Mouse (Mus musculus): ENCODE measurements around the gene Mob3a. TPM values are rescaled to one million over a fixed set of nuclear protein-coding genes. Genes with fewer than 3 reads are reported as not detected.
A peak's percentile ranks its signal among the peaks of the same experiment; 100 is the strongest.

Gene Mob3a
- total and polyA plus RNA-seq, 3 experiments: 56.9 to 84.2 (median 71.4) TPM

- H3K9ac ChIP-seq (ENCODE audit: insufficient read depth, low read depth): 0 out of 2 replicates have a peak overlapping the region, but pooled peaks have one; percentile 42
- H3K27me3 ChIP-seq (replicated peaks): no peaks in the 10 kb centered on the region
- dilution Hi-C loops (cut with MboI; ENCODE audit: extremely low pct_ligation_motif_present, extremely low pct_unique_long_range_greater_than_20kb, low sequenced_read_pairs) (no loop called here), in situ Hi-C loops (cut with MboI; ENCODE audit: low pct_ligation_motif_present, low pct_unique_long_range_greater_than_20kb, low sequenced_read_pairs) (no loop called here)
- peaks cover 8 to 35% of the 10 kb centered on the region in 2 experiments; a peak in 3 of 4 replicates for H3K4me1 ChIP-seq (ENCODE audit: control insufficient read depth in 1 of 2, insufficient read depth in 2 of 2)
- no peaks in the 10 kb centered on the region for H3K9me3 ChIP-seq (replicated peaks; ENCODE audit: low read length)
- DNase-seq (ENCODE audit: extremely low read depth): peak; percentile 78
- H3K4me2 ChIP-seq (ENCODE audit: insufficient read depth, low read depth, poor library complexity, severe bottlenecking): peak overlapping the region; percentile 63
- H3K4me3 ChIP-seq (replicated peaks in 1 of 3; ENCODE audit: low read depth in 2 of 3, low read length in 2 of 3, poor library complexity in 1 of 3): no peak overlapping the region
- peaks cover 0 to 5% of the 10 kb centered on the region in 2 experiments for H3K36me3 ChIP-seq (replicated peaks in 1 of 2; ENCODE audit: control insufficient read depth in 1 of 2, insufficient read depth in 1 of 2, low read length in 1 of 2)
- peaks cover 26% of the 10 kb centered on the region for H3K79me2 ChIP-seq (replicated peaks; ENCODE audit: control insufficient read depth, extremely low read depth, insufficient read depth, poor library complexity, severe bottlenecking)
- TF ChIP-seq BHLHE40 (IDR thresholded peaks at IDR 0.05; ENCODE audit: low read depth, low read length): no peak
- no peak for TF ChIP-seq CTCF (conservative IDR thresholded peaks at IDR 0.05 in 1 of 2, IDR thresholded peaks at IDR 0.05 in 1 of 2; ENCODE audit: low read depth in 2 of 2, low read length in 2 of 2)
- TF ChIP-seq ZMIZ1 (IDR thresholded peaks at IDR 0.05; ENCODE audit: low read depth, low read length): 0 out of 2 replicates have a peak, but pooled peaks have one; percentile 30
- no peak for TF ChIP-seq ZKSCAN1 (IDR thresholded peaks at IDR 0.05; ENCODE audit: borderline replicate concordance, low read depth, low read length)
- TF ChIP-seq USF2 (conservative IDR thresholded peaks at IDR 0.05; ENCODE audit: low read depth, low read length): no peak
- TF ChIP-seq ZC3H11A (IDR thresholded peaks at IDR 0.05; ENCODE audit: low read depth, low read length): no peak
- no peak for TF ChIP-seq MEF2A (IDR thresholded peaks at IDR 0.05; ENCODE audit: borderline replicate concordance, low read depth, low read length)
- no peak for TF ChIP-seq KAT2A (IDR thresholded peaks at IDR 0.05; ENCODE audit: insufficient replicate concordance, low read length)
- no peak for TF ChIP-seq CHD2 (IDR thresholded peaks at IDR 0.05; ENCODE audit: low read length)
- no peak for TF ChIP-seq RCOR1 (conservative IDR thresholded peaks at IDR 0.05; ENCODE audit: low read depth, low read length)
- no peak for TF ChIP-seq ETS1 (conservative IDR thresholded peaks at IDR 0.05; ENCODE audit: low read depth, low read length)
- TF ChIP-seq JUND (conservative IDR thresholded peaks at IDR 0.05; ENCODE audit: low read depth, low read length): no peak
- TF ChIP-seq USF1 (IDR thresholded peaks at IDR 0.05; ENCODE audit: low read depth, low read length): no peak
- no peak for TF ChIP-seq MYC (IDR thresholded peaks at IDR 0.05; ENCODE audit: low read depth, low read length)
- peak; percentile 52; the same call in 1 of the 2 replicates for TF ChIP-seq ELF1 (IDR thresholded peaks at IDR 0.05; ENCODE audit: low read depth, low read length)
- no peak for TF ChIP-seq NRF1 (IDR thresholded peaks at IDR 0.05; ENCODE audit: low read depth, low read length)
- no peak for TF ChIP-seq IRF4 (IDR thresholded peaks at IDR 0.05; ENCODE audit: low read depth, low read length)
- no peak for TF ChIP-seq GABPA (IDR thresholded peaks at IDR 0.05; ENCODE audit: insufficient replicate concordance, low read depth, low read length)
- no peak for TF ChIP-seq SIN3A (IDR thresholded peaks at IDR 0.05; ENCODE audit: low read length)
- peak; percentile 52; the same call in 1 of the 2 replicates for TF ChIP-seq MXI1 (IDR thresholded peaks at IDR 0.05; ENCODE audit: low read depth, low read length)
- no peak for TF ChIP-seq UBTF (IDR thresholded peaks at IDR 0.05; ENCODE audit: low read depth, low read length)
- TF ChIP-seq POLR2AphosphoS2 (IDR thresholded peaks at IDR 0.05; ENCODE audit: low read depth, low read length): no peak
- TF ChIP-seq MAZ (IDR thresholded peaks at IDR 0.05; ENCODE audit: low read depth, low read length): no peak
- no peak for TF ChIP-seq SMC3 (IDR thresholded peaks at IDR 0.05; ENCODE audit: low read depth, low read length)
- TF ChIP-seq NELFE (IDR thresholded peaks at IDR 0.05; ENCODE audit: low read depth, low read length): no peak
- TF ChIP-seq MAFK (IDR thresholded peaks at IDR 0.05; ENCODE audit: insufficient replicate concordance, low read length): no peak
- TF ChIP-seq TCF12 (IDR thresholded peaks at IDR 0.05; ENCODE audit: low read depth, low read length): no peak
- peak; percentile 55 for TF ChIP-seq POLR2A (IDR thresholded peaks at IDR 0.05; ENCODE audit: low read depth, low read length)
- no peak for TF ChIP-seq JUN (IDR thresholded peaks at IDR 0.05; ENCODE audit: insufficient read depth, low read depth, low read length)
- H3K27ac ChIP-seq (ENCODE audit: insufficient read depth, low read depth): no peak overlapping the region
Measured at GRCm38 (mm10) chr10:80744262-80744661, 42.5 kb upstream of the Mob3a start.
